Mouse (Mus musculus): ENCODE results near the gene Cfap74.

Cfap74 gene

DNA sequence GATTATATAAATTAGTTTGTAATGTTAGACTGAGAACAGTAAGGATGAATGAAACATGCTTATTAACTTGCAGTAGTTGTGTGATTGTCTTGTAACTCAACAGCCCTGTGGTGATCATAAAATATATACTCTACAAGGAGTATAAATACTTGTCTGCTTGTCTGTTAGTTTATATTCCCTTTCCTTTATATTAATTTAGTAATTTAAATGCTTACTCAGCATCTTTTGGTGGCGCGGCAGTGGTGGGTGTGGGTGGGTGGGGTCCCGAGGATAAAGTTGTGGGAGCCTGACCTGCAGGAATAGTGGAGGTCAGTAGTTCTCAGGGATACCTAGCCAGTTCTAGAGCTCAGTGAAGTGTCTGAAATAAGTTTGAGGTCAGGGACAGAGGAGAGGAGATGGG lies 89.0 kb downstream of the Cfap74 start:
- DNase-seq (ENCODE audit: low spot score in 2 of 2): no peak

- DNase-seq (ENCODE audit: low spot score in 2 of 2): no peak
These were observed 92.1 kb downstream of the Cfap74 start for GRCm38 (mm10) chr4:155501126-155501525.

DNA sequence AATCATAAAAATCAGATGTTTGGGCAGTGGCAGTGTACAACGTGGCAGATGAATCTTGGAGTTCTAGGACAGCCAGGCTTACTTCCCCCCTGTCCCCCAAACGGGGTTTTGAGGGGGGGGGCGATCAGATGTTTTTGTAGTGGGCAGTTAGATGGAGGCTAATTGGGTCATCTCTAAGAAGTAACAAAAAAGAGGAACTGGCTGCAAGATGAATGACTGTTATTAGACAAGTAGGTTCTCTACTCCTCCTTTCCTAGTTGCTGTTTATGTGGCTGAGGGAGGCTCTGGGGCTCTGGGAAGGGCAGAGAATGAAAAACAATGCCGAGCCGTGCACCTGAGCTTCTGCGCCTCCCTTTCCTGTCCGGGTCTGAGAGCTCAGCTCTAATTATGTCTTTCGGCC lies 96.1 kb downstream of the Cfap74 start:
- no peak for DNase-seq (ENCODE audit: low spot score in 2 of 2)

GRCm38 (mm10) chr4:155505671-155506295 lies 96.8 kb downstream of the Cfap74 start:
- DNase-seq (ENCODE audit: low spot score in 2 of 2): no peak

DNA sequence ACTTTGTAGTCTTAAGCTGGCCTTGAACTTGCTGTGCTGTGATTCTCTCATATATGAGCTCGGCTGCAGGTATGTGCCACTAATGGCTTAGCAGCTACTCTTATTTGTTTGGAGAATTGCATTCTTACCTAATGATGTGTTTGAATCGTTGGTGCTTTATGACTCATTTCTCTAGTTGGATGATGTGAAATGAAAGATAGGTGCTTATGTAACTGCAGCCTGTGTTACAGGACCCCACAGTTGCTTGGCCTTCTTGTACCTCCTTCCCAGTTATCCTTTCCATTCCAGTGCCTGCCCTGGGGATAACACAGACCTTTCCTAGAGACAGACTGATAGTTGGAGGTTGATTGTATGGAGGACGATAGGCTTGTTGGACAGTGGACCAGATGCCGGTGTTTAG lies 99.6 kb downstream of the Cfap74 start:
- DNase-seq (ENCODE audit: low spot score in 2 of 2): no peak

DNA sequence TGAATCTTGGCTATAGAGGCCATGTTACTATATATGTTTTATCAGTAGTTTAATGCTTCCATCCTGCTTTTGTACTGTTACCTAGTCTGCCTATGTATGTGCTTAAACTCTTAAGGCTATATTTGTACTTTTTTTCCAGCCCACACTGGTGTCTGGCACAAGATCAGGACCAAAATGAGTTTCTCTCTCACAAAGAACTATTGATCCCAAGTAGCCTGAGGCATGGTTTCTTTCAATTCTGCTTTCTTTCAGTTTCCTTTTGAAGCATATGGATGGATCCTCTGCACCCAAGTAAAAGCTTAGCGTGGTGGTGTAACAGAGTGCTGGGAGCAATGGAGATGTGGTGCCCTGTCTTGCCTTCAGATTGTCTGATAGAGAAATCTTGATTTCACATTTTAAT lies 102.0 kb downstream of the Cfap74 start:
- DNase-seq (ENCODE audit: low spot score in 2 of 2): no peak

DNA sequence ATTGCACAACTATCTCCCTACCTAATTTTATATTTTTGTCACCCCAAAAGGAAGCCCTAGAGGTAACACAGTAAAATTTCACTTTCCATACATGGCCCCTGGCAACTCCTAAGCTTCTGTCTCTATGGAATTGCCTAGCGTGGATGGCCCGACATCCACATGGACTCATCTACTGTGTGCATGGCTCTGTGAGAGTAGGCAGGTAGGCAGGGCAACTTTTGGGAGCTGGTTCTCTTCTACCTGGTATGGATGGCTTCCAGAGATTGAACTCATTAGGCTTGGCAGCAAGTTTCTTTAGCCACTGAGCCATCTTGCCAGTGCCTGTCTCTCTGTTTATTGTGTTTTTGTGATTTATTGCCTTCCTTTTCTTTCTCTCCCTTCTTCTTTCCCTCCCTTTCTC lies 105.8 kb downstream of the Cfap74 start:
- no peak for DNase-seq (ENCODE audit: low spot score in 2 of 2)

All from spleen, postnatal 36 days (tissue).